ENCODE assay signal across 14 mouse cellular contexts in genomic region chr1:132022107-132022506, GRCm38 (mm10).
"Had no signal": no experiment of that assay in that cellular context is flagged by ENCODE, and none has a peak within 500 bp of the region (broad histone marks: within the 10 kb centered on the region; RNA-seq: fewer than 3 reads in every experiment).

No protein-coding gene starts in this region.

- H3K27me3 ChIP-seq: limb, embryonic 15.5 days; lung, embryonic 15.5 days; midbrain, embryonic 13.5 days; neural tube, embryonic 15.5 days had no signal

- H3K4me2 ChIP-seq: limb, embryonic 15.5 days; lung, embryonic 15.5 days; midbrain, embryonic 13.5 days; neural tube, embryonic 15.5 days had no signal

- DNase-seq: kidney, postnatal 25 days; lung, postnatal 14 days; right cerebral cortex, adult 18-20 months; right cerebral cortex, postnatal 25 days; thymus, adult 18-20 months; thymus, postnatal 14 days had no signal

- H3K27ac ChIP-seq: hindbrain, postnatal 0 days; left cerebral cortex, adult 2 months; limb, embryonic 15.5 days; lung, embryonic 15.5 days; midbrain, embryonic 13.5 days; neural tube, embryonic 15.5 days; stomach, postnatal 0 days had no signal

- H3K9me3 ChIP-seq: limb, embryonic 15.5 days; lung, embryonic 15.5 days; midbrain, embryonic 13.5 days; neural tube, embryonic 15.5 days had no signal

- H3K4me3 ChIP-seq: left cerebral cortex, adult 2 months; limb, embryonic 15.5 days; lung, embryonic 15.5 days; midbrain, embryonic 13.5 days; myocyte; neural tube, embryonic 15.5 days had no signal

- ATAC-seq: hindbrain, postnatal 0 days; midbrain, embryonic 13.5 days had no signal

- H3K4me1 ChIP-seq: lung, embryonic 15.5 days; midbrain, embryonic 13.5 days; neural tube, embryonic 15.5 days had no signal

- H3K9ac ChIP-seq: limb, embryonic 15.5 days; lung, embryonic 15.5 days; midbrain, embryonic 13.5 days; neural tube, embryonic 15.5 days had no signal
